Mouse (Mus musculus): Measurements from ENCODE around the gene Fam71b. TPM values are rescaled to one million over a fixed set of nuclear protein-coding genes. Genes with fewer than 3 reads are reported as not detected.

Fam71b gene
- total and polyA plus RNA-seq, 3 experiments: not detected

GRCm38 (mm10) chr11:46395698-46396097 is 661 bp upstream of the Fam71b start:
- no peaks in the 10 kb centered on the region for H3K9me3 ChIP-seq (replicated peaks; ENCODE audit: insufficient read depth, low read length)
- TF ChIP-seq RAD21 (IDR thresholded peaks at IDR 0.05; ENCODE audit: low read depth, low read length) (no peak), MYB (IDR thresholded peaks at IDR 0.05; ENCODE audit: low read depth, low read length) (no peak), GABPA (IDR thresholded peaks at IDR 0.05; ENCODE audit: low read depth, low read length) (no peak), HCFC1 (IDR thresholded peaks at IDR 0.05; ENCODE audit: low read depth, low read length) (no peak), JUND (IDR thresholded peaks at IDR 0.05; ENCODE audit: low read depth, low read length) (no peak), ETS1 (IDR thresholded peaks at IDR 0.05; ENCODE audit: low read depth, low read length) (no peak), TCF12 (IDR thresholded peaks at IDR 0.05; ENCODE audit: low read depth, low read length) (no peak), MAFK (IDR thresholded peaks at IDR 0.05; ENCODE audit: borderline replicate concordance, low read depth, low read length) (no peak), SIN3A (IDR thresholded peaks at IDR 0.05; ENCODE audit: low read length) (no peak), NELFE (IDR thresholded peaks at IDR 0.05; ENCODE audit: low read depth, low read length) (no peak), EP300 (IDR thresholded peaks at IDR 0.05; ENCODE audit: low read depth in 1 of 2, low read length in 2 of 2) (no peak), USF2 (IDR thresholded peaks at IDR 0.05; ENCODE audit: borderline replicate concordance in 1 of 2, insufficient read depth in 1 of 2, low read depth in 1 of 2, low read length in 2 of 2) (no peak), RCOR1 (IDR thresholded peaks at IDR 0.05; ENCODE audit: low read depth, low read length) (no peak), CTCF (IDR thresholded peaks at IDR 0.05 in 2 of 3, conservative IDR thresholded peaks at IDR 0.05 in 1 of 3; ENCODE audit: control insufficient read depth in 1 of 3, insufficient read depth in 1 of 3, low read depth in 2 of 3, low read length in 3 of 3, poor library complexity in 1 of 3, severe bottlenecking in 1 of 3) (no peak), MEF2A (IDR thresholded peaks at IDR 0.05; ENCODE audit: extremely low read depth, insufficient replicate concordance, low read depth, low read length, poor library complexity, severe bottlenecking) (no peak), TAL1 (IDR thresholded peaks at IDR 0.05; ENCODE audit: low read length) (no peak), KAT2A (conservative IDR thresholded peaks at IDR 0.05; ENCODE audit: low read depth, low read length) (no peak), MYC (IDR thresholded peaks at IDR 0.05; ENCODE audit: low read depth, low read length) (no peak), TBP (IDR thresholded peaks at IDR 0.05; ENCODE audit: low read depth, low read length) (no peak)
- no peak for DNase-seq (ENCODE audit: low read depth, low spot score)
- H3K4me3 ChIP-seq (ENCODE audit: control insufficient read depth in 1 of 2, insufficient read depth in 1 of 2, low read depth in 2 of 2, low read length in 2 of 2): no peak overlapping the region
- H3K36me3 ChIP-seq (ENCODE audit: control insufficient read depth in 1 of 2, insufficient read depth in 2 of 2, low read length in 2 of 2): no peaks in the 10 kb centered on the region
- no peak overlapping the region for H3K27ac ChIP-seq (ENCODE audit: control insufficient read depth, low read depth, low read length)
- H3K79me2 ChIP-seq (ENCODE audit: control insufficient read depth, insufficient read depth, low read length, poor library complexity): no peaks in the 10 kb centered on the region
- peaks cover 3 to 4% of the 10 kb centered on the region in 2 experiments; a peak in 3 of 4 replicates for H3K27me3 ChIP-seq (ENCODE audit: control insufficient read depth in 1 of 2, insufficient read depth in 2 of 2, low read length in 2 of 2)
- H3K4me1 ChIP-seq (ENCODE audit: control insufficient read depth in 1 of 2, insufficient read depth in 2 of 2, low read length in 2 of 2): no peaks in the 10 kb centered on the region
- H3K9ac ChIP-seq (ENCODE audit: control insufficient read depth, low read depth, low read length, poor library complexity, severe bottlenecking): no peak overlapping the region

DNA sequence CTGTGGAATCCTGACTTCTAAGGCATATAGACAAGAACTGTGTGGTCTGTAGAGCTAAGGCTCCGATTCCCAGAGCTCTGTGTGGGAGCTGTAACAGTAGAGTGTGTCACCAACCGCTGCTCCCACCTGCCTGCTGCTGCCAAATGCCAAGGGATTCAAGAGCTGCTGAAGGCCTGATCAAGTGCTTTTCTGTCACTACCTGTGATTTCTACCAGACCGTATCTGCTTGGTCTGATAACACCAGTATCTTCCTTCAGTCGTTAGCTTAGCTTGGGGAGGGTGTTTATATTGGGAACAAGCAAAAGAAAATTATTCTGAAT is 461 bp downstream of the Fam71b start:
- no peak for TF ChIP-seq MYB (IDR thresholded peaks at IDR 0.05; ENCODE audit: low read depth, low read length)
- no peak for TF ChIP-seq ETS1 (IDR thresholded peaks at IDR 0.05; ENCODE audit: low read depth, low read length)
- no peak for TF ChIP-seq JUND (IDR thresholded peaks at IDR 0.05; ENCODE audit: low read depth, low read length)
- no peak for TF ChIP-seq TAL1 (IDR thresholded peaks at IDR 0.05; ENCODE audit: low read length)
- TF ChIP-seq CTCF (IDR thresholded peaks at IDR 0.05 in 2 of 3, conservative IDR thresholded peaks at IDR 0.05 in 1 of 3; ENCODE audit: control insufficient read depth in 1 of 3, insufficient read depth in 1 of 3, low read depth in 2 of 3, low read length in 3 of 3, poor library complexity in 1 of 3, severe bottlenecking in 1 of 3): no peak
- no peak for TF ChIP-seq GABPA (IDR thresholded peaks at IDR 0.05; ENCODE audit: low read depth, low read length)
- no peak for TF ChIP-seq SIN3A (IDR thresholded peaks at IDR 0.05; ENCODE audit: low read length)
- TF ChIP-seq MEF2A (IDR thresholded peaks at IDR 0.05; ENCODE audit: extremely low read depth, insufficient replicate concordance, low read depth, low read length, poor library complexity, severe bottlenecking): no peak
- no peak for TF ChIP-seq NRF1 (IDR thresholded peaks at IDR 0.05; ENCODE audit: insufficient read depth, low read depth, low read length, poor library complexity, severe bottlenecking)
- no peak for TF ChIP-seq ZC3H11A (IDR thresholded peaks at IDR 0.05; ENCODE audit: low read depth, low read length)
- TF ChIP-seq MAZ (IDR thresholded peaks at IDR 0.05; ENCODE audit: low read depth, low read length): no peak
- TF ChIP-seq MYC (IDR thresholded peaks at IDR 0.05; ENCODE audit: low read depth, low read length): no peak
- TF ChIP-seq E2F4 (IDR thresholded peaks at IDR 0.05; ENCODE audit: borderline replicate concordance, low read depth, low read length): no peak
- no peak for TF ChIP-seq MXI1 (IDR thresholded peaks at IDR 0.05; ENCODE audit: low read depth, low read length)
- no peak for TF ChIP-seq POLR2AphosphoS2 (IDR thresholded peaks at IDR 0.05; ENCODE audit: low read length)
- TF ChIP-seq EP300 (IDR thresholded peaks at IDR 0.05; ENCODE audit: low read depth in 1 of 2, low read length in 2 of 2): no peak

More for the DNA sequence above, 461 bp downstream of the Fam71b start:
- H3K9ac ChIP-seq (ENCODE audit: control insufficient read depth, low read depth, low read length, poor library complexity, severe bottlenecking): no peak overlapping the region
- H3K9me3 ChIP-seq (replicated peaks; ENCODE audit: insufficient read depth, low read length): no peaks in the 10 kb centered on the region
- H3K4me1 ChIP-seq (ENCODE audit: control insufficient read depth in 1 of 2, insufficient read depth in 2 of 2, low read length in 2 of 2): no peaks in the 10 kb centered on the region
- H3K27me3 ChIP-seq (ENCODE audit: control insufficient read depth in 1 of 2, insufficient read depth in 2 of 2, low read length in 2 of 2): peaks cover 3 to 4% of the 10 kb centered on the region in 2 experiments; a peak in 3 of 4 replicates
- no peak overlapping the region for H3K4me3 ChIP-seq (ENCODE audit: control insufficient read depth in 1 of 2, insufficient read depth in 1 of 2, low read depth in 2 of 2, low read length in 2 of 2)
- H3K79me2 ChIP-seq (ENCODE audit: control insufficient read depth, insufficient read depth, low read length, poor library complexity): no peaks in the 10 kb centered on the region
- DNase-seq (ENCODE audit: low read depth, low spot score): no peak
- H3K36me3 ChIP-seq (ENCODE audit: control insufficient read depth in 1 of 2, insufficient read depth in 2 of 2, low read length in 2 of 2): no peaks in the 10 kb centered on the region
- no peak overlapping the region for H3K27ac ChIP-seq (ENCODE audit: control insufficient read depth, low read depth, low read length)
